Mouse (Mus musculus) G1E (cell line): ENCODE measurements around the gene Adra2c.

Source experiments
- CTCF ChIP-seq: IDR thresholded peaks from 2 replicates; pipeline ENCODE4 v1.5.1; 2012; ENCODE audit warnings: low read depth, low read length, inconsistent platforms, mixed read lengths
- GATA1 ChIP-seq: IDR thresholded peaks from 2 replicates; pipeline ENCODE4 v1.6.1; 2012; ENCODE audit warnings: borderline replicate concordance, low read length, inconsistent platforms, mixed read lengths
- POLR2AphosphoS5 ChIP-seq: IDR thresholded peaks from 2 replicates; pipeline ENCODE4 v1.6.1; 2012; ENCODE audit warnings: low read depth, low read length, inconsistent platforms; ENCODE audit not compliant: insufficient replicate concordance

DNA sequence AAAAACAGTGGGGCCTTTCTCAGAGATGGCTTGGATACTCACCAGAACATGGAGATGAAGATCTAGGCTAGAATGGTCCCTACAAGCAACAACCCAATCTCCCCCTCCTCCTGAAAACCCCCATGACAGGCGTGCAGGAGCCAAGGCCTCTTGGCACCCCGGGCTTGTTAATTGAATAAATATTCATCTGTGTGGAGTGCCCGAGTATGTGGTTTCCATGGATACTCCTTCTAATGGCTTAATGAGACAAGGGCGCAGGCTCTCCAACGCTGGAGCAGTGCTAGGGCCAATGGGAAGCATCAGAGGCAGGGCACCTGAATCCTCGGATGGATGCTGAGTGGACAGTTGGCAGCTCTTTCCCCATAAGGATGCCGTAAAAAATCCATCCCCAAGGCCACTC lies 10.6 kb upstream of the Adra2c start:
- TF ChIP-seq CTCF, result no peak
- TF ChIP-seq GATA1, result no peak
- no peak for TF ChIP-seq POLR2AphosphoS5
